Mouse (Mus musculus) bone marrow macrophage, adult 2 months (primary cell): ENCODE measurements around the gene Rnf2.

ENCODE experiments used
- CTCF ChIP-seq: IDR thresholded peaks from 2 replicates; pipeline ENCODE4 v1.5.1; 2012; ENCODE audit warnings: low read depth, mild to moderate bottlenecking, low read length, moderate library complexity
- POLR2A ChIP-seq: IDR thresholded peaks from 2 replicates; pipeline ENCODE4 v1.6.1; 2012; ENCODE audit warnings: mild to moderate bottlenecking, low read depth, low read length, borderline replicate concordance

- no peak for TF ChIP-seq CTCF
- no peak for TF ChIP-seq POLR2A
Measured at GRCm38 (mm10) chr1:151492419-151492818, 8.3 kb downstream of the Rnf2 start.
